Mouse (Mus musculus): ENCODE data around the gene Hoxd12.

GRCm38 (mm10) chr2:74675666-74676282 is 961 bp downstream of the Hoxd12 start:
- TF ChIP-seq CTCF (IDR thresholded peaks at IDR 0.05; ENCODE audit: low read depth, low read length) (no peak), GATA1 (IDR thresholded peaks at IDR 0.05; ENCODE audit: borderline replicate concordance, low read length) (no peak), TAL1 (conservative IDR thresholded peaks at IDR 0.05; ENCODE audit: low read depth, low read length) (no peak), POLR2AphosphoS5 (IDR thresholded peaks at IDR 0.05; ENCODE audit: insufficient replicate concordance, low read depth, low read length) (no peak)
